Mouse (Mus musculus) embryo, embryonic 10 days (tissue): ENCODE measurements at regions not wholly inside any gene's neighbourhood (a gene's known extent, or its start where the extent isn't known, plus 50 kb on each side); places are given as distances from the start of the nearest gene placed in this dataset.

Source experiments
- DNase-seq: peaks from one replicate; pipeline ENCODE4 v3.0.0-alpha.2; 2015; ENCODE audit warnings: low spot score

- peak; percentile 8 for DNase-seq
Measured at GRCm38 (mm10) chrX:143024325-143024971, 57.9 kb upstream of the Ammecr1 start.

DNA sequence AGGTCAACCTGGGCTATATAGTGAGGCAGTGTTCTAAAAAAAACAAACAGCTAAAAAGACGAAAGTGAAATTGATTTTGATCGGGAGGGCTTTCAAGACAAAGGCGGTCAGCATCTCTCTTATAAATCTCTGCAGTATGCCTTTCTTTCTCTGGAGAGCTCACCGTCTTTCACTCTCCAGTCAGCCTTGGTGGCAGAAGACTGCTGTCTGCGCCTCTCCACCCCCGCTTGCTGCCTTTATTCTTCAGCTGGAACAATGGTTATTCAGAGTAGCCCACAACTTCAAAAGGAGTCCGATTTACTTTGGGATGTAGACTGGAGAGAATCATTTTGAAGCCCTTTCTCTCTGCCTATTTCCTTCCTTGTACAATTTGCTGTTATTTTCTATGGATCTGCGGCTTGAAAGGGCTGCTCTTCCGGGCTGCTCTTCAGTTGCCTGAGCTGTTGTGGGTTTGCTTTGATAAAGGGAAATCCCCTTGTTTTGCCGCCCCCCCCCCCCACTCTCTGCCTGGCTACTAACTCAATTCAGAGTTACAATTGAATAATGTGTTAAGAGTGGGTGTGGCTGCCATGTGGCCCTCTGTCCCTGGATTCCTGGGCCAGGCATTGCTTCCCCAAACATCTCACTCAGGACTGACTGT lies 64.0 kb upstream of the Ammecr1 start:
- DNase-seq = peak; percentile 21

DNA sequence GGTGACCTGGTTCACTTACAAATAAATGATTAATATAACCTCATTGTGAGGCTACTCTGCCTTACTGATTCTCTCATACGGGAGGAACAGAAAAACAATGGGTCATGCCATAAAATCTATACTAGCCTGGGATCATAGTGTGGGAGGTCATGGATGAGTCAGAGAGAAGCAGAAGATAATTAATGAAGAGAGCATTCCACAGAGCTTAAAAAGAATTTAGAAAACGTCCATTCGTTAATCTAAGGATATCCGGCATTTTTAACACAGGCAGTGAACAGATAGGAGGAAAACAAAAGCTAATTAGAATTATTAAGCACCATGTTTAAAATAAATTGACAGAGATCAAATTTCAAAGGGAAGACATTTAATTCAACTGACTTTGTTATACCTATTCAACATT lies 59.5 kb upstream of the Rtl9 start:
- no peak for DNase-seq

GRCm38 (mm10) chrX:143044296-143044695 lies 55.1 kb upstream of the Rtl9 start:
- no peak for DNase-seq

- DNase-seq = no peak
Measured at GRCm38 (mm10) chrX:143046293-143046692, 53.1 kb upstream of the Rtl9 start.
